Mouse (Mus musculus): ENCODE results near the gene Lbhd2.

Lbhd2 gene

DNA sequence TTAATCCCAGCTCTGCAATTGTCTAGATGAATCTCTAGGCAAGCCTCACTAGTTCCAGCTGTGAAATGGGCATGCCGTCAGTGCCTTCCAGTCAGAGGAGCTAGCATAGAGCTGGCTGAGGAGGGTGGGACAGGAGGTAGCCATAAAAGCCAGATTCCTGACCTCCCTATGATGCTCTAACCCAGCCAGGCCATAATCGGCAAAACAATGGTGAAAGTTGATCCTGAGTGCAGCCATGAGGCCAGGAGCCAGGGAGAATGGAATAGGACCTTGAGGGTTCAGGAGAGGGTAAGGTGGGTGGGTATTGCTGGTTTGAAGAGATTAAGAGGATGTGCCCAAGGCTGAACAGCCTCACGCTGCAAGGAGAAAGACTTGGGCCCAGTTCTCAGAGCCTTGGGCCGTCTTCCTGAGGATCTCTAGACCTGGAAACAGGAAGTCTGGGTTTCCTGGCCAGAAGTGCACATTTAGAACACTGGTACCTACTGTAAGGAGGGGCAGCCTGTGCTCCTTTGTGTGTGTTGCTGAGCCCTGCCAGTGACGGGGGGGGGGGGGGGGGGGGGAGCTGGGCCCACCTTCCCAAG lies 26.2 kb downstream of the Lbhd2 start:
- DNase-seq: no peak

DNA sequence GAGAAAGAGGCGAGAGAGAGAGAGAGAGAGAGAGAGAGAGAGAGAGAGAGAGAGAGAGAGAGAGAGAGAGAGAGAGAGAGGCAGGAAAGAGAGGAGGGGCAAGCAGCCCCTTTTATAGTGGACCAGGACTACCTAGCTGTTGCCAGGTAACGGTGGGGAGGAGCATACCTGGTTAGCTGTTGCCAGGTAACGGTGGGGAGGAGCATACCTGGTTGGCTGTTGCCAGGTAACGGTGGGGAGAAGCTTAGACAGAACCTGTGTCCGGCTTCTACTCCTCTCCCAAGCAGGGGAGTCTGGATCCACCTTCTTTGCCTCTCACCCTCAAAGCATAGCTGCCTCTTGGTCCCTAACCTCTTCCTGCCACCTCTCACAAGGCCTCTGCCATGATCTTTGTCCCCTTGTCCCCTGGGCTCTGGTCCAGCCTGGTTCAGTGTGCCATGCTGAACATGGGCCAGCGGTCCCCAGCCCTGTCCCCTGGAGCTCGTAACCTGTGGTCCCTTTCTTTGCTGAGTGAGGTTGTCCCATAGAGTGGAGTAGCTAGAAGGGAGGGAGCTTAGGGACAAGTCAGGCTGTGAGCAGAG lies 27.6 kb downstream of the Lbhd2 start:
- no peak for DNase-seq

DNA sequence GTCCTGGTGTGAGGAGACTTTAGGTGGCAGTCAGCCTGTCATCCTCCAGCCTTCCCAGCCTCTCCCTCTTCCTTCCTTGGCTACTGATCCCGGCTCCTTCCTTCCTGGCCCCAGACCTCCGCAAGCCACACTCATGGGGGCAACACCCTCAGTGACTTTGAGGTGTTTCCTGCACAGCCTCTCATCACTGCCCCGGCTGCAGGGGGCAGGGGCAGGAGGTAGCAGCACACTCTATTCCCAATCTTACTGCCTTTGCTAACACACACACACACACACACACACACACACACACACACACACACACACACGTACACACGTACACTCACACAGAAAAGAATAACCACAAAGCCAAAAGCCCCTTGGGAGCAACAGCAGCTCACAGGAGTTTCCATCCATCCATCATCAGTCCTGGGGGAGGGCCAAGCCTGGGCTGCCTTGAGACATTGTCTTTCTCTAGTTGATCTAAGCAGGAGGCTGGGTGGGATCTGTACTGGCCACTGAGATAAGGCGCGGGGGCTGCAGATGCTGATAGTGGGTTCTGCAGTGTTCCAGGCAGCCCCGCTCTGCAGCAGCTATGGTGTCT lies 28.2 kb downstream of the Lbhd2 start:
- DNase-seq: no peak

DNA sequence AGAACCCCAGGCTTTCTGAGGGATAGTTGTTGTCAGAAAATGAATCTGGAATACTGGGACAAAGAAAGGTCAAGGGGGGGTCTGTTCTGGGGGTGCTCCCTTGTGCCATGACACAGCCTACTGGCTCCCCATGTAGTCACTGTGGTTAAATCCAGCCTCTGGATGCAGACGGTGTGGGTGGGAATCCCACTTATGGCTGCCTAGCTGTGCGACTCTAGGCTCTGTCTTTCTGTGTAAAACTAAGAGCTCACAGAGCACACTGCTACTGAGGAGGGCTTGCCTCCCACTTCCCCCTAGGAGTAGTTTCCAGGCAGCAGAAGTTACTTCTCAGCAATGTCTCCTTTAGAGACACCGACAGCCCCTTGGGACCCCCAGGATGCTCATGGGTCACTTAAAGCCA lies 29.6 kb downstream of the Lbhd2 start:
- no peak for DNase-seq

DNA sequence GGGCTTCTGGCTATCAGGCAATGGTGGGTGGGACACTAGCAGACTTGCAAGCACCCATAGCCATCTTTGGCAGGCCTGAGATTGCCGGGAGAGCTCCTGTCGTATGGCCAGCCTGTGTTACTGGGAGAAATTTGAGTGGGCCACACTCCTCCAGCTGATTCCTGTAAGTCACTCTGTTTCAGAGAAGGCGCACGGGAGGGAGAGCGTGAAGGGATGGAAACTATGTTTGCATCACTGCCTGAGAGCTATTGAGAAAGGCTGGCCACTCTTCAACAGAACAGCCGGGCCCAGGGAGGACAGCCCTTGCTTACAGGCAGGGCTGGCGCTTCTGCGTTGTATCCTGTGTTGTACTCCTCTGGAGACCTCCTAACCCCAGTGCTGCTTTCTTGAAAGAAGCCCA lies 30.0 kb downstream of the Lbhd2 start:
- DNase-seq: peak; percentile 38

DNA sequence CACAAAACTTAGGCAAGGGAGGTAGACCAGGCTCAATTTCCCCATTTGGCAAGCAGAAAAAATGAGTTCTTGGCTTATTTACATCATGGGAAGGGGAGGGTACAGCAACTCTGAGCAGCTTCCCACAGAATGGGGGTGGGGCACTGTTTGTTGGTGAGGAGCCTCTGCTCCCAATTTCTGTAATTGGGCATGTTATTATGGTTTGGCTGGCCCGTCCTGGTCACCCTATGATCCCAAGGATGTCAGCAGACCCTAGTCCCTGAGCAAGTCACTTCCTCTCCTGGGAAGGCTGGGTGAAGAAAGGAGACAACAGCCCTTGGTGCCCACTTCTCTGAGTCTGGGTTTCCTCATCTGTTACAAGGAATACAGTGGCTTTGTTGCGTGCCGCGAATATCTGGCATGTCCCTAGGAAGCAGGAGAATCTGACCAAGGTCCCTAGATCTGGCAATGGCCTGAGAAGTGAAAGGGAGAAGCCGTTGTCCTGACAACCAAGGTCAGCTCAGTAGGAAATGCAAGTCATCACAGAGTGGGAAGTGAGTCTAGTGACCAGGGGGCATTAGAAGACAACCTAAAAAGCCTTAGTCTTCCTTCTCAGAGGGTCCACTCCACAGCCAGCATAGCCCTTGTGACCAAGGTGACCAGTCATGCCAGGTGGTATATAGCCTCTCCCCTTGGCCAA lies 30.8 kb downstream of the Lbhd2 start:
- no peak for DNase-seq

DNA sequence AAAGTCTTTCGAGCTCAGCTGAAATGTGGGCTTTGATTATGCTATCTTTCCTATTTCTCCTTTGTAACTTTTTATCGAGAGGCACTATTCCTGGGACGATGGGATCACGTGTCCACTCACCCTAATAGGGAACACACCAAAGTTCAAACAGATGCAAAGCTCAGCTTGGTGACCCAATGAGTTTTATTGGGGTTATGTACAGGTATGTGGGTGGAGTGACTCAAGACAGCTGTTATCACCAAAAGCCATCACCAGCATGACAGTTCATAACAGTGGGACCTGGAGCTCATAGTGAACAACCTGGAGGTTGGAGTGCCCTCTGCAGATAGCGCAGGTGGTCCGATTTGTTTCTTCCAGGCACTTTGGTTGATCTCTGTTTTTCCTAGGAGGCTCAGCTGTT lies 32.2 kb downstream of the Lbhd2 start:
- DNase-seq: no peak

DNA sequence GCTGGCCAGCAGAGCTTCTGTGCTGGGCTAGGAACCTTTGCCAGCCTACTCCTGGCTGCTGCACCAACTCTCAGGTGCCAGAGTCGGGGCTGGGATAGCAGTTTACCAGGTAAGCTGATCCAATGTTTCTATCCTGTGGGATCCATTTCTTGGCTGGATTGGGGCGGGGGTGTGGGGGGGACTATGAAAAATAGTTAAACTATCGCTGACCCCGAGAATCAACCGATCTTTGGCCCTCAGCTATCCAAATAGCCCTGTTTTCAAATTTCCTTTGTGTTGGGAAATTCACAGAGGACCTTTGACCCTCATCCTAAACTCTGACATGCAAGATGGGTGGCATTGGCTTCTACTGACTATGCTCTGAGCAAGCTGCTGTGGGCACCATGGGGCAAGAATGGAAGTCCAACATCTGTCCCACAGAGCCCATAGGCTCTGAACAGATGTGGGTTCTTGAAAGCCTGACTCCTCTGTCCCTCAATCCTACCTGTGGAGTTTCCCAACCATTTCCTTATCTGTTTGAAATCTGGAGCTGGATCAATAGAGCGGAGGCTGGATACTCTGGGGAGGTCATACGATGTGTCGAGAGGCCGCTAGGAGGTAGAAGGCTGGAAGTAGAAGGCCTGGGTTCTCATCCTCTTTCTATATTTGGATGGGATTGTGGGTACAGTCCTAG lies 34.2 kb downstream of the Lbhd2 start:
- DNase-seq: no peak

DNA sequence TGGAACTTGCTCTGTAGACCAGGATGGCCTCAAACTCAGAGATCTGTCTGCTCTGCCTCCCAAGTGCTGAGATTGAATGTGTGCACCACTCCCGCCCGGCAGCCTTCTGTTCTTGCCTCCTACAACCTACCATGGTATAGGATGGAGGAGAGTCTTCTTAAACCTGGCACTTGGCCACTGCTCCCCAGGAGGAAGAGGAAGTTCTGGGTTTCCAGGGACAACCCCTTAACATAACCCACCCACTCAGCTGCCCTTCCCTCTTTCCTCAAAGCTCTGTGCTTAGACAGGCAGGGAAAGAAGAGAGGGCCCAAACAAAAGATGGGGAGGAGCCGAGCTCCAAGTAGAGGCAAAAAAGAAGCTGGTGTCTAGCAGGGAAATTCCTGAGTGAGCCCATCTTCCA lies 34.9 kb downstream of the Lbhd2 start:
- DNase-seq: peak; percentile 28

DNA sequence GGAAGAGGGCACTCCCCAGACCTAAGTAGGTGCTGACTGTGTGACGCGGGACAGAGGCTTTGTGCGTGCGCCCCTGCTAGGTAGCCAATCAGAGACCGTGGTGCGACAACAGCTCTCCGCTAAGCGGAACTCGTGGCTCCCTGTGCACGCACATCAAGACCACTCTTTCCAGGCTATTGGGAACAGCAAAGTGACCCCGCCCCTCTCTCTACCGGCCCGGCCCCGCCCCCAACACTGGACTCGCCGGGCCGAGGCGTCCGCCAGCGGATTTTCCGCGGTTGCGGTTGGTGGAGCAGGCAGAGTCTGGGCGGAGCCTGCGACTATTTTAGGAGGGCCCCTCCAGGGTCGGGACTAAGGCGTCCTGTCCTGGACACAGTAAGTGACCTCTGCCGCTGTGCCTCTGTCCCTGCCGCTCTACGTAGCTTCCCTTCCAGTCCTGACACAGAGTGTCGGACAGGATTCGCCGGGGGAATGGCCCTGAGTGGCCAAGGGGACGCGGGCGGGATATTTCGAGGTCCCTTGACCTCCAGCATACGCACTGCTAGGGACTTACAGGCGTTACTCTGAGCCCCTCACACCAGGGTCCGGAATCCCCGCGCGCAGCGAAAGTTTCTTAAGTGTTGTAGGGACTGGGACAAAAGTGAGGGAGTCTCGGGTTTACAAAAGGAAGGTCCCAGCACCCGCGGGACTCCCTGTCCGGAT lies 35.9 kb downstream of the Lbhd2 start, which contains the start of gene Tnfaip2:
Tnfaip2 (plus strand) TSS at position 161 of the 702 bp plus-strand sequence.
- peak; percentile 24 for DNase-seq

DNA sequence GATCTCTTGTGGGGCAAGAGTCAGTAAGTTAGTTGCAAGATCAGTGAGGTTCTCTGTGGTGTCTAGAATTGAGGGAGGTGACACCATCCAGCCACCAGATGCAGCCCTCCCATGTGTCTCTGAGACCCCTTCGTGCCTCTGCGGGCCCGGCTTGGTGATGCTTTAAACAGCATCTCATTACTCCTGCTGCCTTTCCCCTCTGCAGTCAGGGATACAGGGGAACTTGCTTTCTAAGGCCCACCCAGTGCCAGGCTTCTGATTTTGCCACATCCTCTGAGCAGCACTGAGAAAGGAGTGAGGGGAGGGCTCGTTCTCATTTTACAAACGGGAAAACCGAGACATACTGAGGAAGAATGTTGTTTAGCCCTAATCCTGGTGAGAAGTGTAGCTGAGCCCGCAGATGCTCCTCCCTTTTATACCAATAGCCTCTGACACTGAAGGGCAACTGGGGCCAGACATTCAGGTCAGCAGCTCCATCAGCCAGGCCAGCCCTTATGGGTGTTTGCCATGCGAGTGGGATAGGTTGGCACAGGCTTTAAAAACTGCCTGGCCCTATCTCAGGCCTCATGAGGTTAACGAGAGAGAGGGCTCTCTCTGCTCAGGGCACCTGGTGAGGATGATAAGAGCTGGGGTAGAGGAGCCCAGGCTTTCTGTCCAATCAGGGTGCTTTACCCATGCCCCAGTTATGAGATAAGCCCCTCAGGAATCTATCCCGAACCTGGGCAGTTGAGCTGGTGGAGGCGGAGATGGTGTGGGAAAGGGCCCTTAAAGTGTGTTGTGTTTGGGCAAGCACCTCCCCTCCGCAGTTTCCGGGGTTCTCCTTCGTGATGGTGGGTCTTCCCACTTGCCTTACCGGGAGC lies 36.6 kb downstream of the Lbhd2 start:
- no peak for DNase-seq

DNA sequence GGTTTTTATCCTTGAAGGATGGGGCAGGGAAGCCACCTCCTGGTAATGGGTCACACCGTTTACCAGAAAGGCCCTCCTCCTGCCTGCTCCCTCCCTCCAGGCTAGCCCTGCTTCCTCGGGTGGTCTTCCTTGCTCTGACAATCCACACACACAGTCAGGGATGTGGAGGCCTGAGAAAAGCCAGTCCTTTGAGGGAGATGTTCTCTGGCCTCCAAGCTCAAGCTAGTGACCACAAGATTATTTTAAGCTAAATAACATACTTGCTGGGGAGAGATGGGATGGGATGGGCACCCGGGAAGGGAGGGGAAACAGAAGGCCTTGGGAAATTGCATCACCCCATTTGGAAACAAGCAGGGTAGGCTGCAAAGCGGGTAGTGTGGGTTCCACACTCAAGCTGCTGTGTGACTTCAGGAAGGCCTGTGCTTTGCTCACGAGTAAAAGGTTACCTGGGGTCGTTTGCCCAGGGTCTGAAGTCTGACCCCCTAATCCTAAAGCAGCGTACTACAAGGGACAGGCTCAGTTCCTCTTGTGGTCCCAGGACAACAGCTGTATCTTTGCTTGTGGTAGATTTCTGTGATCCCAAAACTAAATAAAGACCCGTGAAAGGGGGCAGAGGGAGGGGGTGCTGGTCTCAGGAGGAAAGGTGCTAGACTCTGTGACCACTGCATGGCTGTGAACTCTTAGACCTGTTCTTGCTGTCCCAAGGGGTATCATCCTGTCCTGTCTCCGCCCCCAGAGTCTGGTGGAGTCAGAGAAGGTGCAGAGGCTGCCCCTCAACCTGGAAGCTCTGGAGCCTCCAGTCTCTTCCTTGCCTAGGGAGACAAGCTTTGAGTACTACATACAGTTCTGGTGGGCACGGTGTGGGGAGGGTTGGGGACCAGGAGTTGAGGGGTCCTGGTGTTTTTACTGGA lies 37.6 kb downstream of the Lbhd2 start:
- no peak for DNase-seq

DNA sequence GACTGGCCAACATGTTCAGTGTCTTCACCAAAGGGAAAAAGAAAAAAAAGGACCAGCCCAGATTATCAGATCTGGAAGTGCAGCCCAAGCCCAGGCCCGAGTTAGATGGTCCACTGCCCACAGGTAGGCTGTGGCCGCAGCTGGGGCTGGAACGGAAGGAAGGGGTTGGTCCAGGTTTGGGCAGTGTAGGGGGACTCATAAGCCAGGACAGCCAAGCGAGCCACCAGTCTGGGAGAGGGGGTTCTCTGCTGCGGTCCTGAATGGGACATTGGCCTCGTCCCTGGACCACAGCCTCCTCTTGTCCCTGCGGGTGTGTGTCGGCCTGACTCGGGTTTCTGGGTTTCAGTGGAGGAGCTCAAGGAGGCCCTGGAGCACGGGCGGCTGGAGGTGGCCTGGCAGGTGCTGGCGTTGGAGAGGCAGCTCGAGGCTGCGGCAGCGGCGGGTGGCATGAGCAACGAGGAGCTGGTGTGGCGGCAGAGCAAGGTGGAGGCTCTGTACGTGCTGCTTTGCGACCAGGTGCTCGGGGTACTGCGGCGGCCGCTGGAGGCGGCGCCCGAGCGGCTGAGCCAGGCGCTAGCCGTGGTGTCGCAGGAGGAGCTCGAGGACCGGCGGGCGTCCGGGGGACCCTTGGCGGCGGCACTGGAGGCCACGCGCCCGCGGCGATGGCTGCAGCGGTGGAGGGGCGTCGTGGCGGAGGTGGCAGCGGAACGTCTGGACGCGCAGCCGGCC lies 38.7 kb downstream of the Lbhd2 start:
- no peak for DNase-seq

DNA sequence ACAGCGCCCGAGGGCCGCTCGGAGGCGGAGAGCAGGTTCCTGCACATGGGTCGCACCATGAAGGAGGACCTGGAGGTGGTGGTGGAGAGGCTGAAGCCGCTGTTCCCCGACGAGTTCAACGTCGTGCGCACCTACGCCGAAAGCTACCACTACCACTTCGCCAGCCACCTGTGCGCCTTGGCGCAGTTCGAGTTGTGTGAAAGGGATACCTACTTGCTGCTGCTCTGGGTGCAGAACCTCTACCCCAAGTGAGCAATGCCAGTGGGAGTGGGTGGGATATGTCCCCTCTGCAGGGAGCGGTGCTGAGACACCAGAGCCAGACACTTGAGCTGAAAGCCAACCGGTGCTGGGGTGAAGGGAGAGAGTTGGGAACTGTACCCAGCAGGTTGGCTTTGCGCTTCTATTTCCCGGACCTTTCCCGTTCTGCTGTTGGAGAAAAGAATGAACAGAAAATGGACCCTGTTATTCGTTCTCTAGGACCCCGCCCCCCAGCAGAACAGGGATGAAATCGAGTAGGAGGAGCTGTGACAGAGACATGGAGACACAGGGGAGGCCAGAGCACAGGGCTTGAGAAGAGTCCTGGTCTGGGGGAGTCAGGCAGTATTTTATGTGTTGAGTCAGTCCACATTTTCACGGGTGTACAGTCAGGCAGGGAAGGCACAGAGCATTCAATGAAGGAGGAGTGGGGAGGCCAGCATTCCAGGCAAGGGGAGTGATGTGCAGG lies 39.4 kb downstream of the Lbhd2 start:
- DNase-seq: no peak

DNA sequence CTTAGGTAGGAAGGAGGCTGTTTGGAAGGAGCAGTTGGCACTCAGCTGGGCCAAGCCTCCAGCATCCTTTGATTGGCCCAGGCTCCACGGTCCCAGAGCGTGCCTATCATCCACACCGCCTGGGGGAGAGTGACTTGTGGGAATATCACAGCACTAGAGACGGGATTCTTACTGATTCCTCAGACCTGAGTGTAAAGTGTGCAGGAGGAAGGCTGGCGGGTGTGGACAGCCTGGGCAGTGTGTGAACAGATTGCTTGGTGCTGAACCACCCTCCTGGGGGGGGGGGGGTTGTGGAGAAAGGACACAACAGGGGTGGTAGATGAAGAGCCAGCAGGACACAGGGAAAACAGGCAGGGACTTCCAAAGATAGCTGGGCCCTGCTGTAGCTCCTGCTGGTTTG lies 40.1 kb downstream of the Lbhd2 start:
- no peak for DNase-seq

DNA sequence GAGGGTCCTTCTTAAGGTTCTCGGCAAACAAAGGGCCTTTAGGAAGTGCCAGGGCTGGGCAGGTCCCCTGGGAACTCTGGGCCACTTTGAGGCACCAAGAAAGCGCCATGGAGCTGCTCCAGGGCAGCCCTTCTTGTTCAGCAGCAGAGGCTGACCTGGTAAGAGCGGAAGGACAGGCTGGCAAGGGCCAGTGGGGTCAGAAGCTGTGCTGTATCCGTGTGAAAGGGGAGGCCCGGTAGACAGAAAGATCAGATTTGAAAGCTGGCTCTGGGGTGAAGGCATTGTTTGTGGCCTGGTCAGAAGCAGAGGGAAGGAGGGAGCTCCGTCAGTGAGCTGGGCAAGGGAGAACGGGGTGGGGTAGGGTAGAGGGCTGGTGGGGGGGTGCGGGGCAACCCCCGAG lies 40.7 kb downstream of the Lbhd2 start:
- no peak for DNase-seq

DNA sequence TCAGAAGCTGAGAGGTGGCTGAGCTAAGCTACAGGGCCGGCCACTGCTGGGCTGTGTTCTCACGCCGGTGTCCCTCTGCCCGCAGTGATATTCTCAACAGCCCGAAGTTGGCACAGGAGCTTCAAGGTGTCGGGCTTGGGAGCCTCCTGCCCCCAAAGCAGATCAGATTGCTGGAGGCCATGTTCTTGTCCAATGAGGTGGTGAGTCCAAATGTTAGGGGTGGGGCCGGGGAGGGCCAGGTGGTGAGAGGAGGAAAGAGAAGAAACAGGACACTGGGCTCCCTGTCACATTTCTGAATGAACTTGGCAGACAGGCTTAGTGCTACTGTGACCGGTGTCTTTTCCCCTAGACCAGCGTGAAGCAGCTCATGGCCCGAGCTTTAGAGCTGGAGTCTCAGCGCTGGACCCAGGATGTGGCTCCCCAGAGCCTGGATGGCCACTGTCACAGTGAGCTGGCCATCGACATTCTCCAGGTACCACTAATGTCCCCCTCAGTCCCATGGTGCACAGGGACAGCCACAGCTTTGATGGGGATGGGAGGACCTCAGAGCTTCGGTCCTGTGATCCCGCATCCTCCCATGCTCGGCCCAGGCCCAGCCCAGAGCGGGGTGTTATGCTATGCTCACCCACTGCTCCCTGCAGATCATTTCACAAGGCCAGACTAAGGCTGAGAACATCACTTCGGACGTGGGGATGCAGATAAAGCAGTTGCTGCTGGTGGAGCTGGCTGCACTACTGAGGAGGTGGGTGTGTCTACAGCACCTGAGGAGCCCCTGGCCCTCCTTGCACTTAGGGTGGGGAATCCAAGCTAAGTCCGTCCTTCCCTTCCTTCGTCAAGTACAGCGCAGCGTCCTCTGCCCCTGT lies 41.5 kb downstream of the Lbhd2 start:
- DNase-seq: no peak

DNA sequence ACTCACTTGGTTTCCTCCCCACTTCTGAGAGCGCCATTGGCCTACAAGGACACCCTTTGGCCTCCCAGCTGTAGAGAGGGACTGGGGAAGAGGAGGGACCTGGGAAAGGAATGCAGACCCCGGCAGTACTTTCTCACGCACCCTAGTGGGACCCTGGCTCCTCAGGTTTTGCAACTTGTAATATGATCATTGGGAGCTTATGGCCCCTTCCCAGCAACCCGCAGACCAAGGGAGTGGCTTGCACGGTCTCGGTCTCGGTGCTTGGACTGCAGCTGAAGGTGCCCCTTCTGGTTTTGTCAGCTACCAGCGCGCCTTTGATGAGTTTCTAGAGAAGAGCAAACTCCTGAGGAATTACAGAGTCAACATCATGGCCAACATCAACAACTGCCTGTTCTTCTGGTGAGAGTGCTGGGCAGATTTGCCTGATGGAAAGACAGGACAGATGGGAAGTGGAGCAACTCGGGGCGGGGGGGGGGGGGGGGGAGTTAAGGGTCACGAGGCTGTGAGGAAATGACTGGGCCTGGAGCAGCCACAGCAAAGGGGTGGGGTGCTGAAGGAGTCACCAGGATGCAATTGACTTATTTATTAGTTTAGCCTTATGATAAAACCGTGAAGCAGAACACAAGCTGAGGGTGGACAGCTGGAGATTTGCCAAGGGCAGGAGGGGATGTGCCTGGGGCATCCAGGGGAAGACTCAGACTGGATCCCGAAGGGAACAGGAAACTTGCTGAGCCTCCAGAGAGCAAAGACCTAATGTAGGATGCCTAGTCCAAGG lies 42.5 kb downstream of the Lbhd2 start:
- DNase-seq: no peak

Measured in right cerebral cortex, postnatal 25 days (tissue).